Mouse (Mus musculus): ENCODE results near the gene Serpind1.

Gene Serpind1

DNA sequence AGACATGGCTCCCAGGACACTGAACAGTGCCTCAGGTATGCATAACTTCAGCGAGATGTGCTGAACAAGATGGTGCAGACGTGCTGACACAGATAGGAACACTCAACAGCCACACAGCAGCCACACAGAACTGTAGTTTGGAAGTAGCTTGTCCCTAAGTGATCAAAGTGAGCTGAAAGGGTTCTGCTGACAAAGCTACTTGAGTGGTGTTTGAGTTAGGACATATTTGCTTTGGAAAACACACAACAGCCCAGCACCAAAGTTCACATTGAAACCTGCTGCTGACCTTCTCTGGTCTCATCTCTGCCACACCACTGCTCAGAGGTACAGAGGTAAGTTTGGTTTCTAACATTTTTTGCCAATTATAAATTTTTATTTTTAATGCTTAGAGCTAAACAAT, at the start of gene Serpind1:
TSS of gene Serpind1 (plus strand) at position 256 of the 400 bp plus-strand sequence.
- no peak for DNase-seq (ENCODE audit: low read depth, low spot score)

DNA sequence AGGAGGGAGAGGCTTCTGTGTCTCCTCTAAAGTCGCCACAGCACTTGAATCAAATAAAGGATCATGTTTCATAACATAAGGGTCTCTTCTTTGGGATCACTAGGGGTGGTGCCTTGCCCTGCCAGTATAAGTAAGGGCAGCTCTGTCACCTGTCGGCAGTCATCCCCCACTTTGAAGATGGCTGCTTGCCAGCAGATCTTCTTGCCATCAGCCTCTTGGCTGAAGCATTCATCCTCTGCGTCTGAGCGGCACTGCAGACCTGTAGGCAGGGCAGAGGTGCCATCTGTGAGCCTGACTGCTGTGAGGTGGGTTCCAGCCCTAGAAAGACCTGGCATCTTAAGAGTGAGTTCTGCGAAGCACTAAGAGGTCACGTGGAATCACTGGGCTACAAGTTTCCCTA, 48.0 kb upstream of the Serpind1 start:
- DNase-seq (ENCODE audit: low read depth, low spot score): no peak

DNA sequence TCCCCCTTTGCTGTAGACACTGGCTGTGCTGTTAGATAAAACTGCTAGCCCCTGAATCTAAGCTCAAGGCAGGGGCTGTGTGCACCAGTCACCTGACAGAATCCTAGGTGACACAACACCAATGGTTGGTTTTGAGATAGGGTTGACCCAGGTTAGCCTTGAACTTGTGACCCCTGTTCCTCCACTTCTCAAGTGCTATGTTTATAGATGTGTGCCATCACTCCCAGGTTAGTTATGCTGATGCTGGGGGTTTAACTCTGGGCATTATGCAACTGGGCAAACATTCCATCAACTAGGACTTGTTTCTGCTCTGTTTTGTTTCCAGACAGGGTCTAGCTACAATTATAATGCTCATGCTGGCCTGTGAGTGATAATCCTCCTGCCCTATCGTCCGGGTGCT, 44.1 kb upstream of the Serpind1 start:
- no peak for DNase-seq (ENCODE audit: low read depth, low spot score)

DNA sequence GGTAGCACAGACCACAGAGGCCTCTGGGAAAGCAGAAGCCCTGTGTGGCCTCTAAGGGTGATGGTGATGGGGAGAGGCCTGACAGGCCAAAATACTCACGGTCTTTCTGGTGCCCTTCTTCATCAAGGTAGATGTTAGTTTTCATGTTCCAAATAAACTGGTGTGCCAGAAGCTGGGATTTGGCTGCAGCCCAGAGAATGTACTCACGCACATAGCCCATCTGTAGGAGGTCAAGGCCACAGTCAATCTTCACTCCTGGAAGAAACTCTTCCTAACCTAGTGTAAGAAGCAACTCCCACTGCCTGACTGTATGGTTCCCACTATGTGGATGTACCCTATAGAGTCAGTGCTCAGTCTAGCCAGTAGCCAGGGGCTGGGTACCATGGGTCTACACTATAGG, 40.2 kb upstream of the Serpind1 start:
- DNase-seq (ENCODE audit: low read depth, low spot score): no peak

DNA sequence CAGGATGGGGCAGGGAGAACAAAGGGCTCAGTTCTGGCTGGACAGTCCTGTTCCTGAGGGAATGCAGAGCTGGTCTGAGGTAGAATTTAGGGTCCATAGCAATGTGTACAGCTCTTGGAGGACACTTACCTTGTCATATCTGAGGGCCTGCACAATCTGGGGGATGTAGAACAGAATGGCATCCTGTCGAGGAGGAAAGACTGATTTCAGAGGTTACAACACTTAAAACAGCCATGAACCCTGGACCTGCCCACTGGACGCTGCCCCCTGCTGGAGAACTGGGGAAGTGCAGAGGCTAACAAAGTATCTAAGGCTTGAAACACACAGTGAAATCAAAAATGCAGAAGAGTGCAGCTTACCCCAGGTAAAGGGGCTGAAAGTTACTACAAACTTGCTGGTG, 38.4 kb upstream of the Serpind1 start:
- DNase-seq (ENCODE audit: low read depth, low spot score): peak; percentile 79

DNA sequence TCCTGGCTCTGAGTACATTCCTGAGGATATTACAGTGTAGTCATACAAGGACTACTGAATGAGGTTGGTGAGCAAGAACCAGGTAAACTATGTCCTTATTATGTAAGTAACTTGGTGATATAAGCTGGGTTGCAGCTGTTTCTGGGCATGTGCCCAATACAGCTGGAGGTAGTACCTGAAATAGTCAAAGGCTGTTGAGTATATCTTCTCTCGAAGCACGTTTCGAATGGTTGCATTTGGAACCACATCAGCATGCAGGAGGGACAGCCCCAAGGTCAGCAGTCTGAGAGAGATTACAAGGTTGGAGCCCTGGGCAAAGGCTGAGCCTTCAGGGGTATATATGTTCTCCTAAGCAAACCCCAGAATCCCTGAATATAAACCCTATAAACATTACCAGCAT, 30.4 kb upstream of the Serpind1 start:
- DNase-seq (ENCODE audit: low read depth, low spot score): no peak

DNA sequence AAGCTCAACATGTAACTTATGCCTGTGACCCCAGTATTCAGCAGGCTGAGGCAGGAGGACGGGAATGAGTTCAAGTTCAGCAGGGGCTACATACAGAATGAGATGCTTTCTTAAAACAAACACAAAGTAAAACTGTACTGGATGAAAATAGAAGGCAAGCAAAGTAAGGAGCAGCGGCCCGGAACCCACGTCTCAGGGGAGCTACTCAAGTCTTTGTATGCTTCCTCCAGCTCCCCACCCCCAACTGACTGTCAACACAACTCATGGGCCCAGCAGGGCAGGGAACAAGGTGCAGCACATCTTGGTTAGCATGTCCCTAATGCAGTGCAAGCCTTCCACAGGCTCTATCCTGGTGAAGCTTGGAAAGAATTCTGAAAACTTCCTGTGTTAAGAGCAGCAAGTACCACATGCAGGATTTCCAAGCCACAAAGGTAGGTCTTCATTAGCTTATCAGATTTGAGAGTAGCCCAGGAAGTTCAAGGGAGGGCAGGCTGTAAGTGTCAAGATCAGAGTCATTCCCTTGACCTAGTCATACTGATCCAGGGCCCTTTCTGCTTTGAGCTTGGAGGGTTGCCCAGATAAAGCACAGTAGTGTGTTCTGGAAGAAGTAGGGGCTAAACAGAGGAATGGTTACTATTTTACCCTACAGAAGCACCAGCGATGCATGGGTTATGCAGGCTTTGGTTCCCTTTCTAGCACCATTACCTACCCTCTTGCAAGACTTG, 27.5 kb upstream of the Serpind1 start:
- DNase-seq (ENCODE audit: low read depth, low spot score): no peak

DNA sequence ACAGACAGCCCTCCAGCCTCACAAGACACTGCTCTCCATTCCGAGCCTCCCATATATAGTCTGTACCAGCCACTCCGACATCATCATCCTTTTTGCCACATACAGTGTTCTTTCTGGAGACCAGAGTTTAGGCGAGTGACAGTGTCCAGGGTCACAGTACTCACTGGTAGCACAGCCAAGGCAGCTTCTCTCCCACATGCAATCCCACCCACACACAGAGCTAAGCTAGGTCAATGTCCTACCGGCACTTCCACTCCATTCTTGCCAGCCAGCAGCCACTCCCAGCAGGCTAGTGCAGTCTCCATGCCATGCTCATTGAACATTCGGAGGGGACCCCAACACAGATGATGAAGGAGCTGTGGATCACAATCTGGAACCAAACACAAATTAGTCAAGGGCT, 23.7 kb upstream of the Serpind1 start:
- DNase-seq (ENCODE audit: low read depth, low spot score): no peak

DNA sequence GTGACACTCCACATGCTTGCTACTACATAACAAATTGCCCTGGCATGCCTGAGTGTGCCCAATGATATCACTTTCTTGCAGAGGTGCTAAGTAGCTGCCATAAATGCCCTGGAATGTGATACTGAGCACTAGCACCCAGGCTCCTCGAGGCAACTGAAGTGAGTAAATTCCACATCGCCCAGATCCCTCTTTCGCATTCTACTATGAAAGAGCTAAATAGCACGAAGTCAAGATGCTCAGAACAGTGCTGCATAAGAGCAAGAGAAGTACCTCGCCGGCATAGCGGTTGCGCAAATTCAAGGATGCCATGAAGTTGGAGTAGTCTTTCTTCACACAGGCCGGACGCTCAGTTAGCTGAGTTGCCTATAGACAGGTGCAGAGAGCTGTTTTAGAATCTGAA, 22.1 kb upstream of the Serpind1 start:
- DNase-seq (ENCODE audit: low read depth, low spot score): no peak

DNA sequence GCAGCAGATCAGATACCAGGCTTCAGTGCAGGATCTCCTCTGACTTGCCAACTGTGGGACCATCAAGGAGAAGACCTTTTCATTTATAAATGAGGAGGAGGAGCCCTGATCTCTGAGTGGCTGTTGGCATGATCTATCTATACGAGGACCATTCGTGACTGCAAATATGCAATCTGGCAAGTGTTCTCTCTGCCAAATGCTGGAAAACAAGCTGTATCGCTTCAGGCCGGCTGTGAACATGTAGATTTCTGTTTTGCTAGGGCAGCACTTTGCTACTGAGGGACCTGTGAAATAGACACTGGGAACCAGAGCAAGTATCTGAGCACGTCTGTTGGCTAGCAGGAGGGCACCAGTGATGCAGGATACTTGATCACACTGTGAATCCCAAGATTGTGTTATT, 18.6 kb upstream of the Serpind1 start:
- DNase-seq (ENCODE audit: low read depth, low spot score): no peak

DNA sequence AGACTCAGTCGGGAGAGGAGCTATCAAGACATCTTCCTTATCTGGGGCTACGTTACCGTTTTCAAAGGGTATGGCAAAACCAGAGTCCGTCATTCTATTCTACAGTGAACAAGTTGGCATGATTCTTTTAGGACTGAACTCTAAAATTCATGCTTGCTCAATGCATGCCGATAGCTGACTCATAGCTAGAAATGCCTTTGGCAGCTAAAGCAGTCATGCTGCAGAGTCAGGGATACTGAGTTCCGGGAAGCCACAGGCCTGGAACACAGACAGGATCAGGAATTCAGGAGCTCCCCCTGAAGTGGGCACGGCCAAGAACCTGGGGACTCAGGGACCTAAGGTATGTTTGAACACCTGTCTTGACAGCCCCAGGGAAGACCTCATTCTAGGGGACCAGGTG, 14.6 kb upstream of the Serpind1 start:
- no peak for DNase-seq (ENCODE audit: low read depth, low spot score)

DNA sequence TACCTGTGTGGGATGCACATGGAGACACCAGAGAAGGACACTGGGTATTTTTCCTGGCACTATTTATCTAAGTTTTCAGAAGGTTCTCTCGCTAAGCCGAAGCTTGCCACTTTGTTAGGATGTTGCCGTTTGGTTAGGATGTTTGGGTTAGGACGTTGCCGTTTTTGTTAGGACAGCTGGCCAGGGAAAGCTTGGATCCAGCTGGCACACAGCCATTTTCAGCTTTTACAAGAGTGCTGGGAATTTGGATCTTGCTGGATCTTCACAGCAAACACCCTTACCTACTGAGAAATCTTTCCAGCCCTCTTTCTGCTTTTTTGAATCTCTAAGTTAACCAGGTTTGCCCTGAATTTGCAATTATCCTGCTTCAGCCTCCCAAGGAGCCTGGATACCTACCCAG, 9.7 kb upstream of the Serpind1 start:
- no peak for DNase-seq (ENCODE audit: low read depth, low spot score)

DNA sequence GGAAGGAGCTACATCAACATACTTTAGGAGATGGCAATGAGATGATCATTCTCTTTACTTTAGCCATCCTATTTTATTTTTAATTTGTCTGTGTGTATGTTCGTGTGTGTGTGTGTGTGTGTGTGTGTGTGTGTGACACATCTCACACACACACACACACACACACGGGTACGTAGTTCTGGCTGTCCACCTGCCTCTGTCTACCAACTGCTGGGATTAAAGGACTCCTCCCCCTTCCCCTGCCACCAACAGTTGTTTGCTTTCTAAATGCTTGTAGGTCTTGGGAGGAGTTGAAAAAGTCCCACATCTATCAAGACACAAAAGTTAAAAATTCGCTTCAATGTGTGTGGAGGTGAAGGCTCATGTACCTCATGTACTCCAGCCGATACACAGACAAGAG, 6.4 kb upstream of the Serpind1 start:
- no peak for DNase-seq (ENCODE audit: low read depth, low spot score)

DNA sequence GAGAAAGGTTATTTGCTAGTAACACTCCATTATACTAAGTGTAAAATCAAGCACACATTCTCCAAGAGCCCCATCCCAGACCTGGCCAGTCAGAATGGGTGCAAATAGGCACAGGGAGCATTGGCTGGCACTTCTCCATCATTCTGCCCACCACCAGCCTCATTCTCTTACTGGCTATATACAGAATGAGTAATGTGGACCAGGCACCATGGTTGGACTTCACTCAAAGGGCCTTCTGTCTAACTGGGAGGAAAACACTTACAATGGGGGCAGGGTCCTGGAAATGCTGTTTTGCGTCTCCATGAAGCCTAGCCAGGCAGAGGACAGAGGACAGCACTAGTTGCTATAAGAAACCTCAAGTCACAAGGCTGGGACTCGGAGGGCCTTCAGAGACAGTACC, 5.1 kb upstream of the Serpind1 start:
- DNase-seq (ENCODE audit: low read depth, low spot score): no peak

DNA sequence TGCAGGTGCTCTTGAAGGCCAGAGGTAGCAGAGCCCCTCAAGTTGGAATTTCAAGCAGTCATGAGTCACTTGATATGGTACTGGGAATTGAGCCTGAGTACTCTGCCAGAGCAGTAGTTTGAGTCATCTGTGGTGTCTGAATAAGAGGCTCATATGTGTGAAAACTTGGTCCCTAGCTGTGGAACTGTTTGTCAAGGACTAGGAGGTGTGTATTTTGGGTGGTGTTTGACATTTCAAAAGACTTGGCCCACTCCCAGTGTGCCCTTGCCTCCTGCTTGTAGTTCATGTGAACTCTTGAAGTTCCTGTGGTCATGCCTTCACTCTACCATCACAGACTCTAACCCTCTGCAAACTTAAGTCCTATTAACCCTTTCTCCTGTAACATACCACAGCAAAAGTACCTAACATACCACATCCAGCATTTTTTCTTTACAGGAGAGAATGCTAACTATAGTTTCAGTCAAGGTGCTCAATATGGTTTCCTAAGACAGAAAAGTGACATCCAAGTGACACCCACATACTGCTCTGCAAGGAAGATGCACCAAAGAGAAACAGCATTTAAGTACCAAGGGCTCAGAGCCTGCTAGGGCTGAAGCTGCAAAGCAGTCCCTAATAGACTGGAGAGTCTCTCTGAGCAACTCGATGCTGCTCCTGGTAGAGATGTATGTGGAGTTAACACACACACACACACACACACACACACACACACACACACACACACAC, 1.2 kb upstream of the Serpind1 start:
- no peak for DNase-seq (ENCODE audit: low read depth, low spot score)

DNA sequence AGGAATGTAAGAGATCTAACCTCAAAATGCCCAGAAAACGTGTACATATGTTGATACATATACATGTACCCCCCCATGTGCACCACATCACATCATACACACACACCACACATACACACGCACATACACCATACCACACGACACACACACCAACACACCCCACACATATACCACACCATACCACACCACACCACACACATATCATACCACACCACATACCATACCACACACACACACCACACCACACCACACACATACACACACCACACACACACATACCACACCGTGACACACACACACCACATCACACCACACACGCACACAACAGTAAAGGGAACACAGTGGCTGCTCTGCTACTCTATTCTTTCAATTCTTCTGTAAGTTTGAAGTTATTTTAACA, 684 bp downstream of the Serpind1 start:
- DNase-seq (ENCODE audit: low read depth, low spot score): no peak

DNA sequence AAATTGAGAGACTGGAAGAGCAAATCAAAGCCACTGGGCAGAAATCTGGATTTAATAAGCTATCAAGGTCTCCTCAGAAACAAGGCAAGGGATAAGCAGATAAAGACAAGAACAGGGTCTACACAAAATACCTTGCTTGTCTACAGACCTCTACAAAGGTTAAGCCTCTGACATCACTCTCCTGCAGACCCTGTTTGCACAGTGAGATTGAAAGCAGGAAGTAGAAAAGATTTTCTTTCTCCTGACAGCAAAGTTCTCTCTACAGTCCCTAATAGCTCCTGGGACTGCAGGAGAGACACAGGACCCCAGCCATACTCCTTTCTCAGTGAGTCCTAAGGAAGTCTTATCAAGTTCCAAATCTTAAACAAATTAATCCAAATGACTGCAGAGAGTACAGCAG, 3.4 kb downstream of the Serpind1 start:
- DNase-seq (ENCODE audit: low read depth, low spot score): no peak

DNA sequence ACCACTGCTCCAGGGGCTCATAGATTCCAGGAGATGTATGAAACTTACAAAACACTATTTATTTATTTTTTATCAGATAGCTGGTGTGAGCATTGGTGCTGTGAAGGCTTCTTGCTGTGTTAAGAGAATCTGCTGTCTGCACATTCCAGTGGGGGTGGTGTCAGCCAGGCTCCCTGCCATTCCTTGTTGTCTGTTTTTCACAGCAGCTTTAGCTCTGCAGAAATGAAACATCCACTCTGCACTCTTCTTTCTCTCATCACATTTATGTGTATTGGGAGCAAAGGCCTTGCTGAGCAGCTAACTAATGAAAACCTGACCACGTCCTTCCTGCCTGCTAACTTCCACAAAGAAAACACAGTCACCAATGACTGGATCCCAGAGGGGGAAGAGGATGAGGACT, 4.9 kb downstream of the Serpind1 start:
- no peak for DNase-seq (ENCODE audit: low read depth, low spot score)

DNA sequence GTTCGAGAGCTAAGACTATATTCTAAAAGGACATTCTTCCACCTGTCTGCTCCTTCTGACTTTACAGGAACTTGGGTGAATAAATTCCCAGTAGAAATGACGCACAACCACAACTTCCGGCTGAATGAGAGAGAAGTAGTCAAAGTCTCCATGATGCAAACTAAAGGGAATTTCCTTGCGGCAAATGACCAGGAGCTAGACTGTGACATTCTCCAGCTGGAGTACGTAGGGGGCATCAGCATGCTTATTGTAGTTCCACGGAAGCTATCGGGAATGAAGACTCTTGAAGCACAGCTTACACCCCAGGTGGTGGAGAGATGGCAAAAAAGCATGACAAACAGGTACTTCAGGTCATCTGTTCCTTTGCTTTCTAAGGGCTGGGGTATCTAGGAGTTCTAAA, 8.5 kb downstream of the Serpind1 start:
- DNase-seq (ENCODE audit: low read depth, low spot score): no peak

DNA sequence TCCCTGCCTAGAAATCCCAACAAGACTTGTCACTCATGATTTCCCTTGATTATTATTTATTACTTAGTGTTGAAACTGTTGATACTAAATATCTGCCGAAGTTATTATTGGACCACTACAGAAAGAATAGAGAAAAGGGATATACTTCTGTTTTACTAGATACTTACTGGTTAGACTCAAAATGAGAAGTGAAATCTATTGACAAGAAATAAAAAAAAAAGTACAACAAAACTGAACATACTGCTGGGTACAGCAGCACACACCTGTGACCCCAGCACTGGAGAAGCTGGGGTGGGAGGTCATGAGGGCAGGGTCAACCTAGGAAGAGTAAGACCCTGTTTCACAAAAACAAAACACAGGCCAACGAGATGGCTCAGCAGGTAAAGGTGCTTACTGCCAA, 9.5 kb downstream of the Serpind1 start:
- no peak for DNase-seq (ENCODE audit: low read depth, low spot score)

DNA sequence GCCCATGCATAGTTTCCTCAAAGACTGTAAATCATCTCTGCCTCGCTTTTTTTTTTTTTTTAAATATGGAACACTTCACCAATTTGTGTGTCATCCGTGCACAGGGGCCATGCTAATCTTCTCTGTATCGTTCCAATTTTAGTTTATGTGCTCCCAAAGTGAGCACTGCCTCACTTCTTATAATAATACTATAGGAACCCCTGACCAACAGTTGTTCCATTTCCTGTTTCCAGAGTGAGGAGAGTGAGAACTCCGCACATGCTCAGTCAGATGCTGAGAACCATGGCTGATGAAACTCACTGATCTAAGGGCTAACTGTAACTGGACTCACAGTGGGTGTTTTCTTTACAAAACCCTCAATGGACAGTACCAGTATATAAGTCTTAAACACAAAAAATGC, 10.7 kb downstream of the Serpind1 start:
- no peak for DNase-seq (ENCODE audit: low read depth, low spot score)

DNA sequence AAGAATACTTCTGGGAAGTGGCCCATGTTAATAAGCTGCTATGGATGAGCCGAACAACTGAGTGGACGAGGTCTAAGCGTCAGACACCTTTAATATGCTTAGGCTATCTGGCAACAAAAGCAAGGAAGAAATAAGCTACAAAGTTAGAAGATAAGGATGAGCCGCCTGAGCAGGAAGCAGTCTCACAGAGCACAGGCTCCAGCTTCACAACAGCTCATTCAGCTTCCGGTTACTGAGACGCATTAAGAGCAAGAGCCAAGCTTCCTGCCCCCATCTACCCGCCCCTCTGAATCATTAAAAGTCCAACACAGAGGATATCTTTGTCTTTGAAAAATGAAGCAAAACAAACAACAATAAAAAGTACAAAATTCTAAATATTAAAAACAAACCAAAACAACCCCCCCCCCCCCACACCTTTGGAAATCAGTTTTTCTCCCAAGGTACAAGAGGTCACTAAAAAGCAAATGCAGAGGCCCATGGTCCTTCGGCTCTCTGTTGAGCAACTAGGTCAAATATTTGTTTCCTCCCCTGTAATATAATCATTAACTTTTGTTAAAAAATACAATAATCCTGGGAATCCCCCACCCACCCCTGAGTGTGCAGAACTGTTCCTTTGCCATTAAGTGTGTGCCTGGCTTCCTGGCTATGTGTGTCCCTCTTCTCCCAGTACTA, 14.1 kb downstream of the Serpind1 start:
- DNase-seq (ENCODE audit: low read depth, low spot score): no peak

DNA sequence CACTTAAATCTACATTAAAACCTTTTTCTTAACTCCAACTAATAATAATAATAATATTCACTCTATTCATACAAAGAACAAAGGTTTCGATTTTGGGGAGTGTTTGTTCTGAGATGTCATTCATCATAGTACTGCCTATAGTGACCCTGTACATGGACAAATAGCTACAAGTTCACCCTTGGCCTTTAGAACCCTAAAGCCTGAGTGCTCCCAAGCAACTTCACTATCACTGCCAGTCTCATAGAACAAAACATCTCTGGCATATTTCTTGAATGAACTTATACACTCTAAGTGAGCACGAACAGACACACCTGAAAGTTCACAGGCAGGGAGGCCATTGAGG, 14.6 kb downstream of the Serpind1 start:
- DNase-seq (ENCODE audit: low read depth, low spot score): no peak

Data from forelimb bud, embryonic 11.5 days (tissue).